In genomic region chr17:46857361-46857902, GRCm38 (mm10) we compare ENCODE assay signal across 8 mouse cellular contexts. TPM values are rescaled to one million over a fixed set of nuclear protein-coding genes. Genes with fewer than 3 reads are reported as not detected.
DNase-seq lines count a peak whose midpoint lies in the region; ATAC-seq and TF ChIP-seq lines count a peak whose summit lies in the region.

No protein-coding gene starts in this region.

- peak overlapping the region; percentile 100 for H3K27ac ChIP-seq in forebrain, embryonic 14.5 days (ENCODE audit: low read depth, low read length)
- H3K27ac ChIP-seq in layer of hippocampus, adult 2 months: peak overlapping the region; percentile 100
- H3K27ac ChIP-seq in lung, embryonic 14.5 days (ENCODE audit: low read depth): peak overlapping the region; percentile 100

- peak; percentile 74 for ATAC-seq in forebrain, embryonic 14.5 days
- peak; percentile 66 for ATAC-seq in lung, embryonic 14.5 days (ENCODE audit: insufficient read depth)

- intact Hi-C loops in heart, postnatal 14 days (cut with DNase I): loop anchor here (1.0 to 5.0 kb wide), 2 partner anchors 33 to 75 kb away; partner anchors contain the start of genes Rpl7l1 and Tbcc

- no peak for TF ChIP-seq CTCF in layer of hippocampus, adult 2 months (conservative IDR thresholded peaks at IDR 0.05)
- TF ChIP-seq CTCF in lung, embryonic 14.5 days (IDR thresholded peaks at IDR 0.05; ENCODE audit: low read depth): no peak

- H3K4me1 ChIP-seq in forebrain, embryonic 14.5 days (ENCODE audit: control insufficient read depth, insufficient read depth, low read length): peaks cover 26% of the 10 kb centered on the region
- peaks cover 17% of the 10 kb centered on the region for H3K4me1 ChIP-seq in lung, embryonic 14.5 days (ENCODE audit: insufficient read depth)

- no peaks in the 10 kb centered on the region for H3K27me3 ChIP-seq in forebrain, embryonic 14.5 days (replicated peaks; ENCODE audit: control insufficient read depth, insufficient read depth, low read length)
- no peaks in the 10 kb centered on the region for H3K27me3 ChIP-seq in lung, embryonic 14.5 days (ENCODE audit: insufficient read depth, low read length)

- peak overlapping the region; percentile 69 for H3K4me2 ChIP-seq in forebrain, embryonic 14.5 days (ENCODE audit: low read length)
- peak overlapping the region; percentile 80 for H3K4me2 ChIP-seq in lung, embryonic 14.5 days

- no peaks in the 10 kb centered on the region; the same call in 1 of the 2 replicates for H3K36me3 ChIP-seq in forebrain, embryonic 14.5 days (ENCODE audit: control insufficient read depth, insufficient read depth, low read length)
- H3K36me3 ChIP-seq in lung, embryonic 14.5 days (ENCODE audit: insufficient read depth): 0 out of 2 replicates have a peak, but pooled peaks cover 7% of the 10 kb centered on the region

- no peaks in the 10 kb centered on the region for H3K9me3 ChIP-seq in forebrain, embryonic 14.5 days (replicated peaks; ENCODE audit: control insufficient read depth, low read length)
- no peaks in the 10 kb centered on the region for H3K9me3 ChIP-seq in lung, embryonic 14.5 days (ENCODE audit: low read depth, low read length)

- peak overlapping the region; percentile 100 for H3K9ac ChIP-seq in forebrain, embryonic 14.5 days (ENCODE audit: low read length)
- peak overlapping the region; percentile 100 for H3K9ac ChIP-seq in lung, embryonic 14.5 days

- peak overlapping the region; percentile 98 for H3K4me3 ChIP-seq in forebrain, embryonic 14.5 days (ENCODE audit: low read depth, low read length)
- H3K4me3 ChIP-seq in layer of hippocampus, adult 2 months: peak overlapping the region; percentile 71
- H3K4me3 ChIP-seq in lung, embryonic 14.5 days (ENCODE audit: low read depth, low read length): peak overlapping the region; percentile 95

- WGBS in forebrain, embryonic 14.5 days: under 1% methylated on average over 35 of the region's 52 CpGs
- WGBS in lung, embryonic 14.5 days: under 1% methylated on average over 47 of the region's 52 CpGs

- DNase-seq in ES-CJ7 (ENCODE audit: low read depth, low spot score): peak; percentile 82
- DNase-seq in cerebellum, adult 11 months: peak; percentile 70
- DNase-seq in forebrain, embryonic 14.5 days (ENCODE audit: low spot score): peak; percentile 94
- DNase-seq in heart, postnatal 14 days: peak; percentile 87 to 89
- peak; percentile 84 to 85 for DNase-seq in layer of hippocampus, adult 2 months (ENCODE audit: low spot score in 2 of 2)
- peak; percentile 81 for DNase-seq in lung, embryonic 14.5 days
- peak; percentile 73 for DNase-seq in ovary, adult 18-20 months (ENCODE audit: low spot score)
- DNase-seq in thymus, postnatal 14 days: peak; percentile 76

RNA-seq across cellular contexts. Expression of gene Bicral, which starts 0.8 kb away (rescaled TPM):
- polyA plus RNA-seq in forebrain, embryonic 14.5 days (2014; fragmentation: Nextera tagmentation; extraction: Ambion mirVana): 7.5 and 8.5 TPM in 2 replicates
- total RNA-seq in heart, postnatal 14 days (2021): 10 to 100 TPM; 13.1 to 15.4 TPM
- 10 to 100 TPM; 56.1 to 61.3 TPM for total RNA-seq in layer of hippocampus, adult 2 months (2021)
- polyA plus RNA-seq in lung, embryonic 14.5 days (2014; fragmentation: Nextera tagmentation; extraction: Ambion mirVana): 4.7 and 6.5 TPM in 2 replicates

RNA-seq across cellular contexts. Expression of gene Tbcc, which starts 33.1 kb away (rescaled TPM):
- polyA plus RNA-seq in forebrain, embryonic 14.5 days (2014; fragmentation: Nextera tagmentation; extraction: Ambion mirVana): 66.4 TPM in 2 replicates
- total RNA-seq in heart, postnatal 14 days (2021): 10 to 100 TPM; 17.6 to 20.0 TPM
- 10 to 100 TPM; 27.3 to 36.3 TPM for total RNA-seq in layer of hippocampus, adult 2 months (2021)
- 58.5 and 61.2 TPM in 2 replicates for polyA plus RNA-seq in lung, embryonic 14.5 days (2014; fragmentation: Nextera tagmentation; extraction: Ambion mirVana)

RNA-seq across cellular contexts. Expression of gene Prph2, which starts 52.8 kb away (rescaled TPM):
- not detected in 2 replicates for polyA plus RNA-seq in forebrain, embryonic 14.5 days (2014; fragmentation: Nextera tagmentation; extraction: Ambion mirVana)
- total RNA-seq in heart, postnatal 14 days (2021): not detected
- total RNA-seq in layer of hippocampus, adult 2 months (2021): not detected
- polyA plus RNA-seq in lung, embryonic 14.5 days (2014; fragmentation: Nextera tagmentation; extraction: Ambion mirVana): not detected in 2 replicates

Comparison
In these comparisons a context has a peak if more than half of its experiments do, and no peak if none do; other contexts are left out.
1. Peak in every context shown above with its lines: DNase-seq, ATAC-seq, H3K4me3 ChIP-seq and H3K27ac ChIP-seq.